Mouse (Mus musculus): ENCODE measurements around the gene Twnk.
"Not testable (repeated sequence)": the region's sequence is repeated elsewhere in the genome, so short reads cannot be mapped to it uniquely, and the experiment has no call there.

Gene Twnk

DNA sequence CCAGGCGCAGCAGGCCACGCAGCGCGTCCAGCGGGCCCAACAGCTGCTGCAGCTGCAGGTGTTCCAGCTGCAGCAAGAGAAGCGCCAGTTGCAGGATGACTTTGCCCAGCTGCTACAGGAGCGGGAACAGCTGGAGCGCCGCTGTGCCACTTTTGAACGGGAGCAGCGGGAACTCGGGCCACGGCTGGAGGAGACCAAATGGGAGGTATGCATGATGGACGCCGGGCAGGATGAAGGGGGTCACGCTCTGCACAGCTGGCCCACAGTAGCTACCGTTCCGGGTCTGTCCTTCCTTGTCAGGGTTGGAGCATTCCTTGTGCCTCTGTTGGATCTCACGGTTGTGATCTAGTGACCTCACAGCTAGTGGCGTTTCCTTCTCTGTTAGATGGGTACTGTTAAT lies 19.3 kb downstream of the Twnk start:
- no peak for DNase-seq (ENCODE audit: inconsistent ontology term)

DNA sequence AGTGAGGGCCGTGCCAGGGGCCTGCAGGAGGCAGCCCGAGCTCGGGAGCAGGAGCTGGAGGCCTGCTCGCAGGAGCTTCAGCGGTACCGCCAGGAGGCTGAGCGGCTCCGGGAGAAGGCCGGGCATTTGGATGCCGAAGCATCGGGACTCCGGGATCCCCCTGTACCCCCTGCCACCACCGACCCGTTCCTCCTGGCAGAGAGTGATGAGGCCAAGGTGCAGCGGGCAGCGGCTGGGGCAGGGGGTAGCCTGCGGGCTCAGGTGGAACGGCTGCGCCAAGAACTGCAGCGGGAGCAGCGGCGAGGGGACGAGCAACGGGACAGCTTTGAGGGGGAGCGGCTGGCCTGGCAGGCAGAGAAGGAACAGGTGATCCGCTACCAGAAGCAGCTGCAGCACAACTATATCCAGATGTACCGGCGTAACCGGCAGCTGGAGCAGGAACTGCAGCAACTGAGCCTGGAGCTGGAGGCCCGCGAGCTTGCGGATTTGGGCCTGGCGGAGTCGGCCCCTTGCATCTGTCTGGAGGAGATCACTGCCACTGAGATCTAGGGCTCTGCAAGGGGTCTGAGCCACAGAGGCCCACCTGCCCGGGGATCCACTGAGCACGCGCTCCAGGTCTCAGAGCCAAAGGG lies 20.6 kb downstream of the Twnk start:
- no peak for DNase-seq (ENCODE audit: inconsistent ontology term)

DNA sequence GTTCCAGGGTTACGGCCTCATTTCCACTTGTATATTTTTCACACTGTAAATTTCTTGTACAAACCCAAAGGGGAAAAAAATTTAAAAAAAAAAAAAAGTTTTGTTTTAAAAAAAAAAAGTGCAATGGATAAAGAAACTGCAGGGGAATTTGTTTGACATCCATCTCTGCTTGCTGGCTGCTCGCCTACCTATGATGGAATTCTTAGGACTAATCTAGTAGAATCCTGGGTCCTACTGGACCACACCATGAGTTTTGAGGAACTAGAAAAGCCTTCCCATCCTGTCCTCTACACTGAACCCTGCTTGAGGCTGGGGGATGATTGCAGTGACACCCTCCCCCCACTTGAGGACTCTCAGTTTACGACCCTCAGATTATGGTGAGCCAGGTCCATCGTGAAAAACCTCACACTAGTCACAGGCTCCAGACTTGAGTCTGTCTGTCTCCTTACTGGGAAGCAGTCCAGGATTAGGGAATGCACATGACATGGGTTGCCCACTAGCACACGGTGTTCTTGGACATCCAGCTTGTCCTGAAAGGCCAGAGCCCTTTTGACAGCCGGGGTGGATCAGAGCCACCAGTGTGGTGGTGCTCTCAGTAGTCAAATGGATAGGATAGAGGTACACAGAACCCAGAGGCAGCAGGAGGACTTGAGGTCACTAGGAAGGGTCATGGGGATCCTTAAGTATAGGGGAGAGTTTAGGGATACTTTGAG lies 21.7 kb downstream of the Twnk start:
- no peak for DNase-seq (ENCODE audit: inconsistent ontology term)

DNA sequence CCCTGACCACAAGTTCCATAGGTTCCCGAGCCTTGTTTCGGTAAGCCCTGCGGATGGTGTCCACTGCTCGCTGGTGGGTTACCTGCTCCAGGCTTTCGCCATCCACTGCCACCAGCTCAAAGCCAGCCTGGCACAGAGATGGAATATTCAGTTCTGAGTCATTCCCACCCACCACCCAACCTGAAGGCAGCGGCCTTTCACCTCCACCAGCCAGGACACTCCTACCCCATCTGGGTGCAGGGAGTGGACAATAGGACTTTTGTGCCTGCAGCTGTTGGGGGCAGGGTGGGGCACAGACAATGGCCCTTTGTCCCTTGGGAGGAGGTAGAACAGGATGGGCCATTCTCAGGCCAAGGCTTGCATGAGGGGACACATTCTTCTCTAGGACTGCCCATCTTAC lies 22.4 kb downstream of the Twnk start:
- peak; percentile 73 for DNase-seq (ENCODE audit: inconsistent ontology term)

DNA sequence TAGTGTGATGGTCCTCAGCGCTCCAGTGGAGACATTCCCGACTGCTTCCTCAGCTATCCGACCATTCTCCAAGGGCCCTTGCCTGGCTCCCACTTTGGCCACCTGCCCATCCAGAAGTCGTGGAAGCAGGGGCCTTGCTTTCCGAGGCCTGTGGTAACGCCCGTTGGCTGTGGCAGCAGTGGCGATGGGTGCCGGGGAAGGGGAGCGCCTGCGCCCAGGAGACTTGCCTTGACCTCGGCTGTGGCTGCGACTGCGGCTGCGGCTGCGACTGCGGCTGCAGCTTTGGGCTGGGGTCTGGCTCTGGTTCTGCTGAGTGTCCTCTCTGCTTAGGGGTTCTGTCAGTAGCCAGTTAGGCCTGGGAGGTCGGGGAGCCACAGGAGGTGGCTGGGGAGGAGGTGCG lies 23.3 kb downstream of the Twnk start:
- DNase-seq (ENCODE audit: inconsistent ontology term): no peak

DNA sequence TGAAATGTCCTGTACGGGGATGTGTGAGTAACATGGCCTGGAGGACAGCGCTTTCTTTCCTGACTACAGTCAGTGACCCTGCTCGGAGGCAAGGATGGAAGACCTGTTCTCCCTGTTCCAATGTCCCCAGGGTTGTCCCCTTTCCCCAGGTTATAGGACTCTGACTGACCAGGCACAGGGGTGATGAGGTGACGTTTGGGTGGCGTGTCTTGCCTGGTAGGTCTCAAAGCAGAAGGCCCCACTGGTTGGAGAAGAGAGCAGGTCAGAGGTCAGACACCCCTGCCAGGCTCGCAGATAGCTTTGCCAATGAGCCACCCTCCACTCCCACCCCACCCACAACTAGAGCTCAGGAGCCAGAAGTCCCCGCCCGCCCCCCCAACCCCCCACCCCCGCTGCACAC lies 24.1 kb downstream of the Twnk start:
- DNase-seq (ENCODE audit: inconsistent ontology term): no peak

DNA sequence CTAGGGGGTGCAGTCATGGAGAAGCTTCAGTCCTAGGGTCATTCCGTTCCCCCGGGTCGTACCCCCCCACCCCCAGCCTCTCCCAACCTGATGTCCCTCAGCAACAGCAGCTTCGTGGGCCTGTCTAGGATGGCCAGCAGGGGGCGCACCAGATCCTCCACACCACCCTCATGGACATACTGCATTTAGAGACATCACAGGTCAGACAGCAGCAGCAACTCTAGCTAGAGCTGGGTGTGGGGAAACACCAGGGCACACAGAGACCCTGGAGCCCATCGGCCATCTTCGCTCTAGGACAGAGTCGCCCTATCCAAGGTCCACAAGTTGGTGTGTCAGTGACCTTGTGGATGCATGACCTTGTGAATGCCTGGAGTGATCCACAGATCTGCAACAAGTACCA lies 24.6 kb downstream of the Twnk start:
- peak; percentile 57 for DNase-seq (ENCODE audit: inconsistent ontology term)

DNA sequence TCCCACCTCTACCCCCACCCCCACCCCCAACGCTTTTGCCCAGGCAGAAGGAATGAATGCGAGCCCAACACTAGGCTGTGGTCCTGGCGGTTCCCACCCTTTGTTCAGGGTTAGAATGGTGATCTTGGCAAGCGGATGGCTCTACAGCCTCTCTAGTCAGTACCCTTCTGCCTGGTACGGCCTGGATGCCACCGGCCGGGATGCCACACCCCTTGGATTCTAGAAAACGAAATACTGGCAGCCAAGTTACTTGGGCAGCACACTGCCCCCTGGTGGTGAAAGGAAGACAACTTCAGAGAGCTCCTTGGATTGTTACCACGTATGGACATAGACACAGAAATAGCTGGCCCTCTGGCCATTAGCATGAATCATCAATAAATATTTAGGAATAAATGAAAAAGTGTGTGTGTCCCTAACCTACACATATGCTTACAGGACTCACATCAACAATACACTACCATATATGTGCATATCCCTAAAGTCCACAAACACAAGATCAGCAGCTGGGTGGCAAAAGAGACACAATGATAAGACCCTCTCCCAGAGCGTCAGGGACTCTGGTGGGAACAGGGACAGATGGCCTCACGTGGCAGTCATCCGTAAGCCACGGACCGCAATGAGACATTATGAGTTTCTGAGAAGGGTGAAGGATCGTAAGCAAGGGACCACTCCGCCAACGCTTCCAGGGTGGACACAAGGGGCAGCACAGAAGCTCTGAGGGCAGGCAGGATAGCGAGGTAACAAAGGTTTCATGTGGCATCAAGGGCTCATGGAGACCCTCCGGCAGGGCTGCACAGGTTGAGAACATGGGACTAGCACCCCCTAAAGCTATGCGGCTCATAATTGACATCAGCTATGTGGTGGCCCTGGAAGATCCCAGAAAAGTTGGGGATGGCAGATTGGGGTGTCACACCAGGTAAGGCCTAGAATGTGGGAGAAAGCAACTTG lies 25.6 kb downstream of the Twnk start:
- peak; percentile 87 for DNase-seq (ENCODE audit: inconsistent ontology term)

DNA sequence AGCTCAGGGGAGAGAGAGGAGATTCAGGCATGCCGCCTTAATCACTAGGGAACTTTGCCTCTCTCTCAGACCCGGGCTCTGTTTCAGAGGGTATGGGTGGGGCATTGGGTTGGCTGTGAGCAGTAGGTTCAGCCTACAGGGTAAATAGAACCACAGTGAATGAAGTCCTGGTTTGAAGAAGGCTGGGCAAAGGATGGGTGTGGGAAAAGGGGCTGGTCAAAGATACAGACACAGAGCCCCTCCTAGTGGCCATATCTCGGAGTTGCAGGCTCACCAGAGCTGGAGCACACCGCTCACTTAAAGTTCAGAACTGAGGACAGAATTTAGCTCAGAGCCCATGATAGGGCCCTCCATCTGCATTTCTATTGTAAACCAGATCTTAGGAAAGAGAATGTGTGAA lies 26.3 kb downstream of the Twnk start:
- peak; percentile 73 for DNase-seq (ENCODE audit: inconsistent ontology term)

DNA sequence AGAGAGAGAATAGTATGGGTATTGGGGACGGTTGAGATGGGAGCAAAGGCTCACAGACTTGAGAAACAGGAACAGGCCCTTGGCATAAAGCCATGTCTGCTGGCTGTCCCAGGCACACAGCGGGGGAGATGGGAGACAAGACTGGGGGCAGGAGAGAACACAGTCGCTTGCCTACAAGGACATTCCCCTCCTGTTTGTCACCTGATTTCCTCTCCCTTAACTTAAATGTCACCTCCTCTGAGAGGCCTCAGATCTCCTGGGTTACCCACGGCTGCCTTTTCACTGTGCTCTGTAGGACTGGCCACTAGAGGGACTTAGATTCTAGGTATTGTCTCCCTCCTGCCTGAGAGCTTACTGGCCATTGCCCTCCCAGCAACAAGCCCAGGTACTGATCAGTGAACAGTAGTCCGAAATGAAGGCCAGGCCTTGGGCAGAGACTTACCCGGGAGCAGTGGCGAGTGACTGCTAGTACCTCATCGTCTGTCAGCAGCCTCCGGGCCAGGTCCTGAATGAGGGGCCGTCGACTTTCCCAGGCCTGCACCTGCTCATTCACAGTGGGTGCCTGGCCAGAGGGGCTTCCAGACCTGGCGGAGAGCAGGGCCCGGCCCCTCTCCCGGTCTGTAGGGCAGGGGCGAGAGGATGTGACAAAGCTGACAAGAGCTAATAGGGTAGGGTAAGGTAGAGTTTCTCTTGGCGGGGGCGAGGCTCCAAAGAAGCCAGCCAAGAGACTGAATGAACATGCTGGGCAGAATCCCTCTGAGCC lies 27.3 kb downstream of the Twnk start:
- DNase-seq (ENCODE audit: inconsistent ontology term): peak; percentile 62

DNA sequence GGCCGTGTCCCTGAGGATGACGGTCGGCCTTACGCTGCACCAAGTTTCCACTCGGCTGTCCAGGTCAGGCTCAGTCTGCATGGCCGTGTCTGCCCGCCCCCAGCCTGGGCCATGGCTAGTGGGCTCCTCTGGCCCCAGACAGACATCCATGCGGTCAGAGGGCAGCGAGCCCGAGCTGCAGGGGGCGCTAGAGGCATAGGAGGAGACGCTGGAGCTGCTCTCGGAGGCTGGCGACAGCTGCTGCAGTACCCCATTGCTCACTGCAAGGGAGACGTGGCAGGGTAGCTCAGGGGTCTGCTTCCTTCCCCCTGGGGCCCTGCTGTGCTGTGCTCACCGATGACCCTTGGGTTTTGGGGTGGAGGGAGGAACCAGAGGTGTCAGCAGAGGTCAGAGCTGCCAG lies 31.4 kb downstream of the Twnk start:
- peak; percentile 45 for DNase-seq (ENCODE audit: inconsistent ontology term)

DNA sequence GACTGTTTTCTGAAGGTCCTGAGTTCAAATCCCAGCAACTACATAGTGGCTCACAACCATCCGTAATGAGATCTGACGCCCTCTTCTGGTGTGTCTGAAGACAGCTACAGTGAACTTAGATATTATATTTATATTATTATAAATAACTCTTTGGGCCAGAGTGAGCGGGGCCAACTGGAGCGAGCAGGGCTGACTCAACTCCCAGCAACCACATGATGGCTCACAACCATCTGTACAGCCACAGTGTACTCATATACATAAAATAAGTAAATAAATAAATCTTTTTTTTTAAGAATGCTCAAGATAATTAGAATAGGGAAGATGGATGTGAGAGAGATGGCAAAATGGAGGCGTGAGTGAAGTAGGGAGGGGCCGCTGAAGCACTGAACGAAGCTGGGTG lies 32.7 kb downstream of the Twnk start:
- not testable (repeated sequence) for DNase-seq (ENCODE audit: inconsistent ontology term)

DNA sequence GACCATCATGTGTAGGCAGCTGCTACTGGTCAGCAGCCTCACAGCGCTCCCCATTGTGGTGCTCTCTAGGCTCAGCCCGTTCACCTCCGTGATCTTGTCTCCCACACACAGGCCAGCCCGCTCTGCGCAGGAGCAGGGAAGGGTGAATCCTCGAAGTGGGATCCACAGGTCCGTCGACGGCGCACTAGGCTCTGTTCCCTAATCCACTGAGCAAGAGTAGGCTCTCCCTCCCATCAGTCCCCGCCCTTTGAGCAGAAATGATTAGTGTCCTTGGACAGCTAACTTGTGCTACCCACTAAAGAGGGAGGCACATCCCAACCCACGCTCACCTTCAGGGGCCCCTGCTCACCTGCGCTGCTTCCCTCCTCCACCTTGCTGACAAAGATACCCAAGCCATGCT lies 34.8 kb downstream of the Twnk start:
- DNase-seq (ENCODE audit: inconsistent ontology term): no peak

DNA sequence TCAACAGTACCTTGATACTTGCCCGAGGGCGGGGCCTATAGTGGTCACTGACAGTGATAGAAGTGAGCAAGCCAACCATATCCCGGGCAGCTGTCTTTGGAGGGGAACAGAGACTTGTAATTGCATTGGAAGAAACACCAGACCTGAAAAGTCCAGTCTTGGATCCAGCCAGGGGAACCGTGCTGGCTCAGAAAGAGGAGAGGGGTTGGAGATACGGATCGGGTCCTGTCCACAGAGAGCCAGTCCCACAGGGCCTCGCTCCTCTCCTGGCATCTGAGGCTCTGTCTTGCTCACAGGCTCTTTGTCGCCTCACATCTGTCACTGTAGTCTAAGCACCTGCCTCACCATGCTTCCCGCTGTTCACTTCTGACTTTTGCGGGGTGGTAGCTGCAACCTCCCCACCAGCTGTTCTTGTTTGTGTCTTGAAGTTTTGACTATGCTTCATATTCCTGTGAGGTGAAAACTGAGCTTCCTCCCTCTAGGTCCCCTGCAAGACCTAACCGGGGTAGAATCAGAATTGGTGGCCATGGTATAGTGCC lies 39.0 kb downstream of the Twnk start:
- no peak for DNase-seq (ENCODE audit: inconsistent ontology term)

DNA sequence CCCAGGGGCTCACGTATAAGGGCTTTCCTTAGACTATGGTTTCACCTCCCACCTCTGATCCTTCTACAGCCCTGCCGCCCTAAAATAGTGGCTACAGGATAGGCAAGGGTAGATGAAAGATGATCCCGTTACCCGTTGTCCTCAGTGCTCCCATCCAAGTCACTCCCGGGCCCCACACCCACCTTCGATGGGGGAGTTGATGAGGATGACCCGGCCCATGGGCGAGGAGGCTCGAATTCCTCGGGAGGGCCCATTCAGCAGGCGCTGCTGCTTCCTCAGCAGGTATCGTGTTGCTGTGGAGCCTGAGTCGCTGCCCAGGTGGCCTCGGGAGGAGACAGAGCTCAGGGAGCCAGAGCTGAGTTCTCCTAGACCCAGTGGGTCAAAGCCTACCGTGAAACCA lies 39.8 kb downstream of the Twnk start:
- DNase-seq (ENCODE audit: inconsistent ontology term): no peak

DNA sequence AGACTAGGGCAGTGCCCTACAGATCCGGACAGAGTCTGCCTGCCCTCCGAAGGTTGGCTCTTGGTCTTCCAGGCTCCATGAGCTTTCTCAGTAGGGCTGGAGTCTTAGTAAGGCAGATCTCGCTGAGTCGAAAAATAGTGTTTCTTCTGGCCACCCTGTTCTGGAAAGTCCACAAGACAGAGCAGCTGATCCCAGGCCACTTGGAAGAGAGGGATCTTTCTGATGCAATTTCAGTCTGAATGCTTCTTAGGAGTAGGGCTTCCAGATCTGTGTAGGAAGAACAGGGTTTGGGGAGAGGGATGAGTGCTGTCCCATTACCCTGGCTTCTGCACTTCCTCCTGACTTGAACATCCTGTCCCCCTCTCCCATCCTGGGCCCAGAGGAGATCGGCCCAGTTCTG lies 40.2 kb downstream of the Twnk start, which contains the start of gene Pdzd7:
Gene Pdzd7 (minus strand): TSS at position 67 of the 400 bp plus-strand sequence.
- DNase-seq (ENCODE audit: inconsistent ontology term): no peak

DNA sequence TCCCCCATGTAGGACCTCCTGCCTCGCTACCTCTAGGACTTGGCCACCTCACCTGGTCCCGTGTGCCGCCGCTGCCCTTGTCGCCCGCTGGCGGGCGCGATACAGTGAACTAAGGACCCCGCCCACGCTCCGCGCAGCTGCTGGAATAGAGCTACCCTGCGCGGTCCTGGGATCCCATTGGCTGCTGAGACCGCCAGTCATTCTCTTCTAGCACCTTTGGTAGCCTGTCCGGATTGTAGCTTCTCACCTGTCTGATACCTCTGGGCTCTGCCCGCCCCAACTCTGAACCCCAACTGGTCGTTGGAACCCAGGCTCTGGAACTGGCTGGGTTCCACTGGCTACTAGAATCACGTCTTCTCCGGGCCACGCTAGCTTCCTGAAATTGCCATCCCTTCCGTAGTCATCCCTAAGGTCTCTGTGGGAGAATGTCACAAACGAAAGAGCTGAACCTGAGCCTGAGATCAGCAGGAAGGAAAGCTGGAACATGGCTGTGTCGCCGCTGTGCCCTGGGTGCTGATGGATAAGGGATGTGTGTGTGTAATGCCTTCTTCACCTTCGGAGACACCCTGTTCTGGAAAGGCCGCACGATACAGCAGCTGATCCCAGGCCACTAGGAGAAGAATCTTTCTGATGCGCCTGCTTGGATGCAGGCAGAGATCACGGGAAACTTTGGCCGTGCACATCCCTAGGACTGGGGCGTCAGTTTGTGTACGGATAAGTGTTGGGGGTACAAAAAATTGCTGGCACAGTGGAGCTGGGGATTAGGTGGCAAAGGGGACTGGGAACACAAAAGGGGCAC lies 41.3 kb downstream of the Twnk start:
- peak; percentile 92 for DNase-seq (ENCODE audit: inconsistent ontology term)

DNA sequence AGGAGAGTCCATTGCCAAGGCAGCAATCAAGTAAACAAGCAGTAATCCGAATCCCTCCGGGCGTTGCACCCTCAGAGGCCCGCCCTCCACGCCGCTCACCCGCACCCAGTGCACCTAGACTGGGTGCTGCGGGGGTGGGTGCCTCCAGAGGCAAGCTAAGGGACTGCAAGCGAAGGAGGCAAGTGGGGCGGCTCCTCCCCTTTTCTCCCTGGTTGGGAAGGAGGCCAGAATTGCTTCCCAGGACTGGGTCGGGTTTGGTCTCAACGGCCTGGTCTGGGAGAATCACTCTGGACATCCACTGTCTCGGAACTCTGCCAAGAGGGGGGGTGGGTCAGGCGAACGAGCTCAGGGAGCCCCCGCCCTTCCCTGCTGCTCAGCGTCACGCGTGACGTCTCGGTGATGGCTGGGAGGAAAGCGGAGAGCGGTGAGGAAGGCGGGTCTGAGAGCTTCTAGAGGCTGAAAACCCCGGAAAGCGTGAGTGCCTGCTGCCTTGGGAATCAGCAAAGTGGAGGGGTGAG lies 42.0 kb downstream of the Twnk start, which contains the start of gene Sfxn3:
Gene Sfxn3 (plus strand): TSS at position 87 of the 518 bp plus-strand sequence.
- peak; percentile 99 for DNase-seq (ENCODE audit: inconsistent ontology term)

DNA sequence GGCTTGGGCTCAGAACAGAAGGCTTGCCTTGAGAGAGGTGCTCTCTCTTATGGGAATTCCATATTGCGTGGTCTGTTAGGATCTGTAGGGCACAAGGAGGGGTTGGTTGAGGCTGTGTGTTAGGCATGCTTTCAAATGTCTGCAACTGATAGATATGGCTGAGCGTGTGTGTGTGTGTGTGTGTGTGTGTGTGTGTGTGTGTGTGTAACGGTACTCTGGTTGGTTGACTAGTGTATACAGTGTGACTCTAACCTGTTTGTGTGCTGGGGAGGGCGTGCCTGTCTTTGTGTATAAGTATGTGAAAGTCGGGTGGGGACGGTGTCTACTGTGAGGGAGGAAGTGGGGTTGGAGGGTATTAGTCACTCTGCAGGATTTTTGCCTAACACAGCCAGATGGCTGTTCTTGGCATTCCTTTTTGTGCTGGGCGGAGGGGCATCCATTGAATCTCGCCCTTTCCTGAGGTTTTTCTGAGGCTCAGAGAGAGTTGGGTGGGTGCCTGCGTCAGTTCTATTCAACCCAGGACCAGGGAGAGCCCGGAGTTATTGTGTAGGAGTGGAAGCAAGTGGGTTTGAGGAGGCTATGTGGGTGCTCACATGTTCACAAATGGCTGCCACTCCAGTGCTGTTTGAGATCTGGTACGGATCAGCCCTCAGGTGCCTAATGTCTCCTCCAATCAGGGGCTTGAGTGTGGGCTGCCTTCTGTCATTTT lies 42.6 kb downstream of the Twnk start:
- DNase-seq (ENCODE audit: inconsistent ontology term): peak; percentile 92

All from Muller cell, postnatal 12 days (primary cell).